Mouse (Mus musculus) left cerebral cortex, postnatal 10 days (tissue): Measurements from ENCODE around the gene Prdx5. TPM values are rescaled to one million over a fixed set of nuclear protein-coding genes. Genes with fewer than 3 reads are reported as not detected.

Experiments
- DNase-seq, 2 experiments: peaks; one replicate each; pipeline ENCODE4 v3.0.0; 2021 to 2022; ENCODE audit warnings: low spot score in 2 of 2, mixed read lengths in 1 of 2; ENCODE audit errors: extremely low spot score in 1 of 2
- intact Hi-C: fragments of 180-260 bp; cut with DNase I; formaldehyde crosslinking; loops from one replicate; pipeline ENCODE4 v1.15.1; 2025
- total RNA-seq, 2 experiments: library from RNA; stranded (reverse); gene quantifications; 2 replicates each; pipeline ENCODE4 v1.2.3; 2021

Prdx5 gene
- total RNA-seq, 2 experiments from 2014 or later: 280 to 318 TPM

DNA sequence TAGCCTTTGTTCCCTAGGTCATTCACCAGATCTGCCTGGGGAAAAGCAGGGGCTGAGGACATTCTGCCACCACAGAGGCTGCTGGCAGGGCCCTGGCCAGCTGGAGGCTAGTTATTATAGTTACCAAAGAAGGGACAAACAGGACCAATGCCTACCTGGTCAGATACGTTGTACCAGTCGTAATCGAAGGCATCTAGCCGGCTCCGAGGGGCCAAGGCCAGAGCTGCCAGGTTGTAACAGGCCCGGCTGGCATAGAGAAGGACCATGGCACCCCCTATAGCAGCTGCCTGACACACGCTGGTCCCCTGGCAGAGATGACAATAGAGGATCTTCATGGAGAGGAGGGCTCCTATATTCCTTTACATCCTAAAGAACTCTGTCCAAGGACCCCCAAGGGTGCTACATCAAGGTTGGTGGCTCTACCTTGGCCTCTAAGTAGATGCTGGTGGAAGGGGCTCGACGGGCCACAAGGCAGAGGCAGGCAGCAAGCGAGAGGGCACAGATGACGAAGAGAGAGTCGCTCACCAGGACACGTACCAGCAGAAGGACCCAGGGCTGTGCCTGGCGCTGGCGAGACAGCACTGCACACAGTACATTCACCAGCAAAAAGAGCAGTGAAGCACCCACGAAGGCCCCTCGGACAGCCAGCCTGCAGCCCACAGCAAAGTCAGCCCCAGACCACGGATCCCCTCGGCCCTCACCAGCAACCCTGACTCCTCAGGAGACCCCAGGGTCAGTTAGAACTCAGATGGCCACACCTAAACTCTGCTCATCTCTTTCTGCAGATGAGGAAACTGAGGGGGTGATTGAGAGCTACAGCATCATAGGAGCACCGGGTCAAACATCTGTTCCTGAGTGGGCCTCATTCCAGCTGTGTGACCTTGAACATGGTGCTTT is 29.4 kb upstream of the Prdx5 start:
- no peak for DNase-seq
- intact Hi-C loops: loop anchor here (5.0 kb wide), 1 partner anchor 38 kb away; the partner anchor contains the start of gene Plcb3

DNA sequence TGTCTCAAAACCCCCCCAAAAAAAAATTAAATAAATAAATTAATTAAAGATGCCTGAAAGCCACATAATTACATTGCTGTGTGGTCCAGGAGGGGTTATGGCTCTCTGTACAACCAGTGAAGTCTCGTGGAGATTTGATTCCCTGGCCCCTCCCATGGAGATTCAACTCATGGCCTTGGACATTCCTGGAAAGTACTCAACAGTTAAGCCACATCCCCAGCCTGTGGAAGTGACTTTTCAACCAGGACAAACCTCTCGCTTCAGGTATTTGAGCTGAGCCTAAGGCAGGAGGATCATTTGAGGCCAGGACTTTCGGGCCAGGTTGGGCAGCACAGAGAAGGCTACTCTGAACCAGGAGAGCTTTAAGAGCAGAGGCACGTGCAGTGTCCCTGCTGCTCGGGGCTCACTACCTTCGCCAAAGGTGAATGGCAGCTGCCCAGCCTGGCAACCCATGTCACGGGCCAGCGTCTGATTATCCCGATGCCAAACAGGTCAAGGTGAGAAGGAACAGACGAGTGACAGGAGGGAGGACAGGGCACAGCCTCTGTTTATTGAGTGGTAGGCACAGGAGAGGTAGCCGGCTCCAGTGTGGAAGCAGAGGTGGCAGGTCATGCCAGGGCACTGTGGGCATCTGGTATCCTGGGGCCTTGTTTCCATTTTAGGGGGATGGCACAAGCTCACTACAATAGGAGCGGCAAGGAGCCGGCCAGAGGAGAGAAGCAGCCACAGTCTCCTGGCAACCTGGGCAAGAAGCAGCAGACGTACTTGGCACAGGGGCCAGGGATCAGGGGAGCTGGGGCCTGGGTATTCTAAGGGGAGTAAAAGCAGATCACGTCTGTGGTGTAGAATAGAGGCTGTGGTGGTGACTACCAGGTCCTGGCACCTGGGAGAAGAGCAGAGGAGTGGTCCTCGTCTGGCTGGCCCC is 27.9 kb upstream of the Prdx5 start:
- intact Hi-C loops: no loop called here
- DNase-seq: peak in 1 of 2 experiments; percentile 35

DNA sequence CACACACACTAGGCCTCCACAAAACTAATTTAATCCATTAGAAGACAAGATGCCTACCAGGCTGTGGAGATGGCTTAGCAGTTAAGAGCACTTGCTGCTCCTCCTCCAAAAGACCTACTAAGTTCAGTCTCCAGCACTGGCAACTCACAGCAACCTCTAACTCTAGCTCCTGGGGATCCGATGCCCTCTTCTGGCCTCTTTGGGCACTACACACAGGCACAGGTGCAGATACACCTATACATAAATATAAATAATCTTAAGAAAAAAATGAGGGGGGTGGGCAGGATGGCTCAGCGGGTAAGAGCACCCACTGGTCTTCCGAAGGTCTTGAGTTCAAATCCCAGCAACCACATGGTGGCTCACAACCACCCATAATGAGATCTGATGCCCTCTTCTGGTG is 26.4 kb upstream of the Prdx5 start:
- intact Hi-C loops: no loop called here
- DNase-seq: peak in 1 of 2 experiments; percentile 39

- no peak for DNase-seq
- intact Hi-C loops: no loop called here
Measured at GRCm38 (mm10) chr19:6934195-6934977, 24.5 kb upstream of the Prdx5 start, which contains the start of gene Kcnk4. Gene Kcnk4, minus strand, starts transcription at chr19:6934515.

DNA sequence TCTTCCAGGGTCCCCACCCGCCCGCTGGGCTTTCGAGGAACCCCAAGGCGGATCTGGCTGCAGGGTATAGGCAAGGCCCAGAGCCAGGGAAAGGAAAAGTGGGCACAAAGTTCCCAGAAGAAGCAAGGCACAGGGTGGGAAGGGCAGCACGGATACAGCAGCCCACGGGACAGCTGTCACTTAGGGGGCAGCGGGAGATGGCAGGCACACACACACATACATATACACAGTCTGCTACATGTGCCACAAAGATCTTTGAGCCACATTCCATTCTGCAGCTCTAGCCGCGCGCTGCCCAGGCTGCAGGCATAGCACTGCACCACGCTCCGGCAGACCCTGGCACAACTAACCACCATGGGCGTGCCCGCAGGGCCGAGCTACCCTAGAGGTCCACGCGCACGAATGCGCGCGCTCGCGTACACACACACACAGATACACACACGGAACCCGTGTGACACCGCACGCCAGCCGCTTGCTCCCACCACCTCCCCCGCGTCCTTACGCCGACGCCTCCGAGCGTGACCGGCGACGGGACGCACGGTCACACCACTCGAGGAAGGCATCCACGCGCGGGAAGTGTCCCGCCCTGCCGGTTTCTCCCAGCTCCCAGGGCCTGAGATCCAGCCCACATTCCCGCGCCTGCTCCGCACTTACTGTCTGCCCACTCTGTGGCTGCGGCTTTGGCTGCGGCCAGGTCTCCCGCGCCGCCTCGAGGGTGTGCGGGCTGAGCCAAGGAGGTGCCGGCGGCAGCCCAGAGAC is 23.7 kb upstream of the Prdx5 start:
- DNase-seq: peak; percentile 48 to 75

DNA sequence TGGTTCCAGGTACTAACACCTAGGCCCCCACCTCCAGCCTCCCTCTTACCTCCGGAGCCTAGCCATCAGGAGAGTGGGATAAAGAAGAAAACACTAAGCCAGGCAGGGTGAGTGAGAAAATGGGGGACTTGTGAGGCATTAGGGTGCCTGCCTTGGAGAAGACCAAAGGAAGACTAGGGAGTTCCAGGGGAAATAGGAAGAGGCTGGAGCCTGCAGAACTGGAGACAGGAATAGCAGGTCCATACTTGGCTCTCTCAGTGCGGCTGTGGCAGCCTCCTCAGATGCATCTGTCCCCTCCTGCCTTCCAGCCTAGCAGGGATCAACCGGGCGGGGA is 23.2 kb upstream of the Prdx5 start:
- intact Hi-C loops: no loop called here
- DNase-seq: no peak

More for the DNA sequence above, 23.7 kb upstream of the Prdx5 start:
- intact Hi-C loops: no loop called here

DNA sequence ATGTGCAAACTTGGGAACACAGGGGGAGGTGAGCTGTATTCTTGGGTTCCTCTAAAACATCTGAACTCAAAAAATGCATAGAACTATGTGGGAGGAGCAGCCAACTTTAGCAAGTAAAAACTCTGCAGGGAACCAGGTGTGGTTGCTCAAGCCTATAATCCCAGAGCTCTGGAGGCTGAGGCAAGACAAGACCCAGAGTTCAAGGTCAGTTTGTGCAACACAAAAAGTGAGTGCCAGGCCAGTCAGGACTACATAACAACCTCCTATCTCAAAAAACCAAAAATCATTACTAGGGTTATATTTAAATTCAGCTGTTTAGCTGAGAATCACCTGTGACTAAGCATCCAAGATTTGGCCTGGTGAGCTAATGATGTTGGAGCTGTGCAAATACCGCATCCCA is 22.1 kb upstream of the Prdx5 start:
- no peak for DNase-seq
- intact Hi-C loops: no loop called here

DNA sequence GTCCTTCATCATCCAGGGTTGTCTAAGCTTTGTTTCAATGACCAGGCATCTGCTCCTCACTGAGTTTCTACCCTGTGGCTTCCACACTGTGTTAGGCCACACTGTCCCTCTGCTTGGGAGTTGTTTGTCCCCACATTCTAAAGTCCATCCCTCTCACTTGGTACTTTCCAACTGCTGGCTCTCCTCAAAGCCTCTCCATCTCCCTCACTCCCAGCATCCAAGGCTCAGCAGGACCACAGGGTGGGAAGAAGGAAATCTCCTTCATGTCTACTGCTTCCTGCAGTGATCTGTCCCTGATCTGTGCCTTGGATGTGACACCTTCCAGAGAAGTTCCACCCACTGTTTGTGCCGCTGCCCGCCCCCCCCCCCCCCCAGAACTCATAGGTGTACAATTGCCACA is 21.1 kb upstream of the Prdx5 start:
- intact Hi-C loops: no loop called here
- no peak for DNase-seq

DNA sequence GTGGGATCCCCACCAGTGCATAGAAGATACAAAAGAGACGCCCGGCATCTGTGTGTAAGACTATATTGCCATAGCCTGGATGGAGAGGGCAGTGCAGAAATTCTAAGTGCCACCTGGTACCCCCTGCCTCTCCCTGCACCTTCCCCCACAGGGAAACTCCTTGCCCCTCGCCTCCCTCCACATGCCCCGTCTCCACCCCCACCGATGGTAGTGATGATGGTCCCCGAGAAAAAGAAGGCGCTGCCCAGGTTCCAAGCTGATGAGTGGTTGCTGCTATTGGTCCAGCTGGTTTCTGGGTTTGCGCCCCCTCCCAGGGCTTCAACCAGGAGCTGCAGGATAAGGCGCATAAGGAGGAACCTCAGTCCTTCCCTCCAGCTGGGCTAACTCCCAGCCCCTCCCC is 18.2 kb upstream of the Prdx5 start:
- intact Hi-C loops: loop anchor here (10.0 kb wide), 1 partner anchor 97 kb away; no protein-coding TSS in a partner anchor
- no peak for DNase-seq

GRCm38 (mm10) chr19:6926559-6927255 is 16.8 kb upstream of the Prdx5 start:
- intact Hi-C loops: loop anchor here (10.0 kb wide), 1 partner anchor 98 kb away; no protein-coding TSS in a partner anchor
- DNase-seq: peak in 1 of 2 experiments; percentile 43

- intact Hi-C loops: loop anchor here (10.0 kb wide), 1 partner anchor 99 kb away; no protein-coding TSS in a partner anchor
- peak in 1 of 2 experiments; percentile 52 for DNase-seq
Measured at GRCm38 (mm10) chr19:6925611-6926329, 15.9 kb upstream of the Prdx5 start.

- intact Hi-C loops: loop anchor here (10.0 kb wide), 1 partner anchor 100 kb away; no protein-coding TSS in a partner anchor
- DNase-seq: peak in 1 of 2 experiments; percentile 56
Measured at GRCm38 (mm10) chr19:6925307-6925573, 15.3 kb upstream of the Prdx5 start, which contains the start of gene Catsperz. Gene Catsperz, minus strand, starts transcription at chr19:6925380.

DNA sequence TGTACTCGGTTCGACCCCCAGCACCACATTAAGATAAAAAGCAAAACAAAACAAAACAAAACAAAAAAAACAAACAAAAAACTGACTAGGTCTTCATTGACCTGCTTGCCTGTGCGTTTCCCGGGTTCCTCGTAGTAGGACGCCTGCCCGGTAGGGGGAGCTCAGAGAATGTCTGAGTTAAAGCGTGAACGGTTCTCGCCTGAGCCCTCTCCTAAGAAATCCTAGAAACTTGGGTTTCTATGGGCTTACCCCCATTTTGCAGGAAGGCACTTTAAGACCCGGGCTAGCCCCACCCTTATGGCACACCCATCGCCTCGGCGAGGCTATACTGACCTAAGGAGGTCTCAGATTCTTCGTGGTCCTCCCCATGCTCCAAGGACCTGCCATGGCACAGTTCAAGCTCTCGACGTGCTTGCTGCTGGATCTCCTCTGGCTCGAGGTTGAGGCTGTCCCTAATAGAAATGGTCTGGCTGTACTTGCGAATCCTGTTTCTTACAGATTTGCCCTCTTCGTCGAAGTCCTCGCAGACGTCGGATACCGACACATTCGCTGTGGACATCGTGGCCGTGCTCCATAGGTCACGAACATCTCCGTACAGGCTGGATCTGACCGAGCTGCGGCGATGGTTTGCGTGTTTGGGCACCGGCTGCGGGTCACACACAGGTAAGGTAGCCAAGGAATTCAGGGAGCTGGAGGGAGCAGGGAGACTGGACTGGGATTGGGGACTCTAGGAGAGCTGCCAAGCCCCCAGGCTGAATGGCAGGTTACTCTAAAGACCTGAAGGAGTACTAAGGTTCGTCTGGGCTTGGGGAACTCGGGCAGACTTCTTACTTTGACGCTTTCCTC is 14.8 kb upstream of the Prdx5 start:
- intact Hi-C loops: loop anchor here (5.0 to 10.0 kb wide), 2 partner anchors 100 to 432 kb away; no protein-coding TSS in a partner anchor
- DNase-seq: peak; percentile 82 to 87

GRCm38 (mm10) chr19:6922901-6923735 is 13.2 kb upstream of the Prdx5 start:
- DNase-seq: no peak

More at GRCm38 (mm10) chr19:6922901-6923735, 13.2 kb upstream of the Prdx5 start:
- intact Hi-C loops: loop anchor here (5.0 to 10.0 kb wide), 2 partner anchors 102 to 431 kb away; no protein-coding TSS in a partner anchor
